Comparison of ENCODE assay signal across 9 mouse cellular contexts in the genomic region with DNA sequence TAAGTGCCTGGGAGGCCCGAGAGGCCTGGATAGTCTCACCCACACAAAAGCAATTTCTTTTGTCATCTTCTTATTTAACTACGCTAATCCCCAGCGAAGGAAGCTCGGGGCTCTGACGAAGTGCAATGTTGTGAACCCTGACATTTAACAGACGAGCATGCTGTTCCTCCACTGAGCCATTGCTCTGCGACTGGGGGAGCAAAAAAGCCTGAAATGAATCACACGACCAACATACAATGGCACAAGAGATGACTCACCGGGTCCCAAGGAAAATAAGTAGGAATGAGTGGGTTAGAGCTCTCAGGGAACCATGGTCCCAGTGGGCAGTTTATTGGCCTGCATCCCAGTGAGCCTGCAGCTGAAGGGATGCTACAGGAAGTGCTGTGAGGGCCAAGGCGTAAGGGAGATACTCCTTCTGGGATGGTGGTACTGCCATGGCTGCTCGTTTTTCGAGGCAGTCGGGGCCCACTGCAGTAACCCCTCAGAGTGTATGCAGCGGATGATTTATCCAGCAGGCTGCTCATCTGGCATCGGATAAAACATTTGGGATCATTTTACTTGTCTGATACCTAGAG.
DNase-seq lines count a peak whose midpoint lies in the region; ATAC-seq and TF ChIP-seq lines count a peak whose summit lies in the region.
"Had no signal": no experiment of that assay in that cellular context is flagged by ENCODE, and none has a peak within 500 bp of the region (broad histone marks: within the 10 kb centered on the region; RNA-seq: fewer than 3 reads in every experiment).

No protein-coding gene starts in this region.

- peak overlapping the region; percentile 28 for H3K4me2 ChIP-seq in heart, embryonic 13.5 days
- H3K4me2 ChIP-seq: neural tube, embryonic 15.5 days had no signal

- no peaks in the 10 kb centered on the region for H3K9me3 ChIP-seq in heart, embryonic 13.5 days
- H3K9me3 ChIP-seq: neural tube, embryonic 15.5 days had no signal

- DNase-seq in heart, postnatal 10 days, result no peak
- DNase-seq in right cerebral cortex, adult 2 months (ENCODE audit: low spot score in 2 of 2), result peak; percentile 60 to 63
- DNase-seq in right cerebral cortex, postnatal 10 days (ENCODE audit: low spot score in 2 of 2), result no peak
- peak; percentile 35 to 56 for DNase-seq in left cerebral cortex, adult 9 months (ENCODE audit: low spot score in 2 of 2)
- no peak for DNase-seq in cerebellum, adult 2 months
- no peak for DNase-seq in thymus, postnatal 14 days

- H3K27me3 ChIP-seq in heart, embryonic 13.5 days (replicated peaks), result no peaks in the 10 kb centered on the region
- H3K27me3 ChIP-seq in cerebellum, adult 2 months (ENCODE audit: control insufficient read depth, insufficient read depth, low read length), result no peaks in the 10 kb centered on the region
- H3K27me3 ChIP-seq: neural tube, embryonic 15.5 days had no signal

- 38% methylated on average over 15 of the region's 15 CpGs for WGBS in heart, embryonic 13.5 days
- WGBS in cerebellum, adult 2 months, result 42% methylated on average over 15 of the region's 15 CpGs

- peaks cover 11% of the 10 kb centered on the region for H3K4me1 ChIP-seq in heart, embryonic 13.5 days
- no peaks in the 10 kb centered on the region for H3K4me1 ChIP-seq in cerebellum, adult 2 months (ENCODE audit: control insufficient read depth, insufficient read depth, low read length)

- intact Hi-C loops in heart, postnatal 10 days (cut with DNase I), result loop anchor here (5.0 kb wide), 1 partner anchor 77 kb away; no protein-coding TSS in a partner anchor

- no peak for ATAC-seq in heart, embryonic 13.5 days (ENCODE audit: extremely low read depth, insufficient number of reproducible peaks, low FRiP score, low TSS enrichment)
- no peak for ATAC-seq in CD4-positive, CD25-positive, alpha-beta regulatory T cell, adult 4 months

- no peak for TF ChIP-seq POLR2A in cerebellum, adult 2 months (IDR thresholded peaks at IDR 0.05; ENCODE audit: borderline replicate concordance, insufficient read depth, low read length)

- no peaks in the 10 kb centered on the region for H3K36me3 ChIP-seq in heart, embryonic 13.5 days
- H3K36me3 ChIP-seq: neural tube, embryonic 15.5 days had no signal

- no peak for TF ChIP-seq CTCF in cerebellum, adult 2 months (IDR thresholded peaks at IDR 0.05; ENCODE audit: borderline replicate concordance, insufficient read depth, low read depth, low read length)

- no peak overlapping the region for H3K4me3 ChIP-seq in heart, embryonic 13.5 days
- no peak overlapping the region for H3K4me3 ChIP-seq in cerebellum, adult 2 months (replicated peaks; ENCODE audit: insufficient read depth, low read depth, low read length)
- H3K4me3 ChIP-seq: neural tube, embryonic 15.5 days had no signal

- H3K9ac ChIP-seq in heart, embryonic 13.5 days, result no peak overlapping the region
- H3K9ac ChIP-seq: neural tube, embryonic 15.5 days had no signal

- H3K27ac ChIP-seq in heart, embryonic 13.5 days (replicated peaks), result peak overlapping the region; percentile 12; the same call in 1 of the 2 replicates
- H3K27ac ChIP-seq in cerebellum, adult 2 months (ENCODE audit: insufficient read depth, low read length), result no peak overlapping the region
- H3K27ac ChIP-seq: neural tube, embryonic 15.5 days had no signal

Comparison
In these comparisons a context has a peak if more than half of its experiments do, and no peak if none do; other contexts are left out.
1. DNase-seq: peak in right cerebral cortex, adult 2 months (2 of 2) and left cerebral cortex, adult 9 months (2 of 2); none in heart, postnatal 10 days (0 of 2), right cerebral cortex, postnatal 10 days (0 of 2), cerebellum, adult 2 months (0 of 2) and thymus, postnatal 14 days (single experiment).